Mouse (Mus musculus): ENCODE data around the gene Itgb3. TPM values are rescaled to one million over a fixed set of nuclear protein-coding genes. Genes with fewer than 3 reads are reported as not detected.

Itgb3 gene
- polyA plus RNA-seq, 1 experiment from 2014 or later: 8.9 TPM

GRCm38 (mm10) chr11:104673412-104673811 lies 65.6 kb downstream of the Itgb3 start:
- no peak overlapping the region for H3K27ac ChIP-seq (ENCODE audit: low read length)
- WGBS: 60% methylated on average over 4 of the region's 4 CpGs
- H3K4me3 ChIP-seq (replicated peaks; ENCODE audit: low read length): no peak overlapping the region
- H3K36me3 ChIP-seq (ENCODE audit: control insufficient read depth, insufficient read depth, low read length): no peaks in the 10 kb centered on the region
- H3K9me3 ChIP-seq (replicated peaks; ENCODE audit: control insufficient read depth, low read length): no peaks in the 10 kb centered on the region
- no peaks in the 10 kb centered on the region for H3K4me1 ChIP-seq (ENCODE audit: control insufficient read depth, insufficient read depth, low read length)
- H3K4me2 ChIP-seq (ENCODE audit: low read depth, low read length): no peak overlapping the region
- H3K27me3 ChIP-seq (ENCODE audit: control insufficient read depth, insufficient read depth, low read length): no peaks in the 10 kb centered on the region
- no peak for ATAC-seq (ENCODE audit: insufficient read depth, low FRiP score)
- H3K9ac ChIP-seq (ENCODE audit: low read length): no peak overlapping the region

- no peak overlapping the region for H3K9ac ChIP-seq (ENCODE audit: low read length)
- no peaks in the 10 kb centered on the region for H3K36me3 ChIP-seq (ENCODE audit: control insufficient read depth, insufficient read depth, low read length)
- 88% methylated on average over 11 of the region's 11 CpGs for WGBS
- ATAC-seq (ENCODE audit: insufficient read depth, low FRiP score): no peak
- H3K4me1 ChIP-seq (ENCODE audit: control insufficient read depth, insufficient read depth, low read length): no peaks in the 10 kb centered on the region
- H3K4me3 ChIP-seq (replicated peaks; ENCODE audit: low read length): no peak overlapping the region
- H3K27me3 ChIP-seq (ENCODE audit: control insufficient read depth, insufficient read depth, low read length): no peaks in the 10 kb centered on the region
- no peaks in the 10 kb centered on the region for H3K9me3 ChIP-seq (replicated peaks; ENCODE audit: control insufficient read depth, low read length)
- no peak overlapping the region for H3K27ac ChIP-seq (ENCODE audit: low read length)
- no peak overlapping the region for H3K4me2 ChIP-seq (ENCODE audit: low read depth, low read length)
Measured at GRCm38 (mm10) chr11:104674768-104675167, 67.0 kb downstream of the Itgb3 start.

- no peaks in the 10 kb centered on the region for H3K36me3 ChIP-seq (ENCODE audit: control insufficient read depth, insufficient read depth, low read length)
- no peaks in the 10 kb centered on the region for H3K27me3 ChIP-seq (ENCODE audit: control insufficient read depth, insufficient read depth, low read length)
- H3K4me3 ChIP-seq (replicated peaks; ENCODE audit: low read length): peak within 1 kb of the TSS; percentile 16; the same call in 1 of the 2 replicates
- H3K4me2 ChIP-seq (ENCODE audit: low read depth, low read length): peak within 1 kb of the TSS; percentile 34
- no peak within 1 kb of the TSS for H3K27ac ChIP-seq (ENCODE audit: low read length)
- no peaks in the 10 kb centered on the region for H3K9me3 ChIP-seq (replicated peaks; ENCODE audit: control insufficient read depth, low read length)
- WGBS: 22% methylated on average over 23 of the region's 23 CpGs
- H3K9ac ChIP-seq (ENCODE audit: low read length): no peak within 1 kb of the TSS
- peak; percentile 60; the same call in 1 of the 2 replicates for ATAC-seq (ENCODE audit: insufficient read depth, low FRiP score)
- no peaks in the 10 kb centered on the region for H3K4me1 ChIP-seq (ENCODE audit: control insufficient read depth, insufficient read depth, low read length)
Measured at GRCm38 (mm10) chr11:104685548-104685947, 77.7 kb downstream of the Itgb3 start, which contains the start of gene Gm11639. TSS of gene Gm11639 (plus strand) at chr11:104685707.

GRCm38 (mm10) chr11:104693235-104693634 lies 85.4 kb downstream of the Itgb3 start:
- H3K27ac ChIP-seq (ENCODE audit: low read length): no peak overlapping the region
- no peak for ATAC-seq (ENCODE audit: insufficient read depth, low FRiP score)
- no peaks in the 10 kb centered on the region for H3K36me3 ChIP-seq (ENCODE audit: control insufficient read depth, insufficient read depth, low read length)
- no peak overlapping the region for H3K9ac ChIP-seq (ENCODE audit: low read length)
- no peak overlapping the region for H3K4me2 ChIP-seq (ENCODE audit: low read depth, low read length)
- H3K27me3 ChIP-seq (ENCODE audit: control insufficient read depth, insufficient read depth, low read length): no peaks in the 10 kb centered on the region
- no peaks in the 10 kb centered on the region for H3K9me3 ChIP-seq (replicated peaks; ENCODE audit: control insufficient read depth, low read length)
- 90% methylated on average over 6 of the region's 6 CpGs for WGBS
- H3K4me3 ChIP-seq (replicated peaks; ENCODE audit: low read length): no peak overlapping the region
- H3K4me1 ChIP-seq (ENCODE audit: control insufficient read depth, insufficient read depth, low read length): no peaks in the 10 kb centered on the region

- Histone ChIP-seq H3K9me3 (replicated peaks; ENCODE audit: control insufficient read depth, low read length) (no peaks in the 10 kb centered on the region), H3K4me2 (ENCODE audit: low read depth, low read length) (no peak overlapping the region), H3K4me3 (replicated peaks; ENCODE audit: low read length) (no peak overlapping the region), H3K9ac (ENCODE audit: low read length) (no peak overlapping the region), H3K36me3 (ENCODE audit: control insufficient read depth, insufficient read depth, low read length) (no peaks in the 10 kb centered on the region), H3K4me1 (ENCODE audit: control insufficient read depth, insufficient read depth, low read length) (no peaks in the 10 kb centered on the region), H3K27ac (ENCODE audit: low read length) (no peak overlapping the region), H3K27me3 (ENCODE audit: control insufficient read depth, insufficient read depth, low read length) (no peaks in the 10 kb centered on the region)
- no peak for ATAC-seq (ENCODE audit: insufficient read depth, low FRiP score)
- WGBS: 64% methylated on average over 15 of the region's 15 CpGs
Measured at GRCm38 (mm10) chr11:104704097-104704496, 96.3 kb downstream of the Itgb3 start.

- 72% methylated on average over 2 of the region's 2 CpGs for WGBS
- no peak overlapping the region for H3K27ac ChIP-seq (ENCODE audit: low read length)
- ATAC-seq (ENCODE audit: insufficient read depth, low FRiP score): no peak
- no peak overlapping the region for H3K4me2 ChIP-seq (ENCODE audit: low read depth, low read length)
- H3K36me3 ChIP-seq (ENCODE audit: control insufficient read depth, insufficient read depth, low read length): no peaks in the 10 kb centered on the region
- H3K4me1 ChIP-seq (ENCODE audit: control insufficient read depth, insufficient read depth, low read length): no peaks in the 10 kb centered on the region
- H3K9me3 ChIP-seq (replicated peaks; ENCODE audit: control insufficient read depth, low read length): no peaks in the 10 kb centered on the region
- no peak overlapping the region for H3K4me3 ChIP-seq (replicated peaks; ENCODE audit: low read length)
- H3K27me3 ChIP-seq (ENCODE audit: control insufficient read depth, insufficient read depth, low read length): no peaks in the 10 kb centered on the region
- H3K9ac ChIP-seq (ENCODE audit: low read length): no peak overlapping the region
Measured at GRCm38 (mm10) chr11:104707084-104707483, 99.3 kb downstream of the Itgb3 start.

Other genes with a start within 250 kb of the Itgb3 start
- 17.3 and 18.9 TPM in 2 replicates for gene Kansl1, start 139.1 kb upstream of the Itgb3 start, polyA plus RNA-seq (2015; fragmentation: Nextera tagmentation; extraction: Ambion mirVana)
- gene Cdc27, start 57.4 kb upstream of the Itgb3 start, polyA plus RNA-seq (2015; fragmentation: Nextera tagmentation; extraction: Ambion mirVana): 28.0 and 30.6 TPM in 2 replicates
- 10.4 and 59.3 TPM in 2 replicates for gene Myl4, start 57.3 kb upstream of the Itgb3 start, polyA plus RNA-seq (2015; fragmentation: Nextera tagmentation; extraction: Ambion mirVana)
- gene Gm11639, start 77.7 kb downstream of the Itgb3 start, polyA plus RNA-seq (2015; fragmentation: Nextera tagmentation; extraction: Ambion mirVana): 0.01 and 0.02 TPM in 2 replicates

Measured in stomach, embryonic 16.5 days (tissue).